Mouse (Mus musculus) heart, embryonic 15.5 days (tissue): ENCODE results near the gene Msh4. TPM values are rescaled to one million over a fixed set of nuclear protein-coding genes. Genes with fewer than 3 reads are reported as not detected.
"Not testable (repeated sequence)": the region's sequence is repeated elsewhere in the genome, so short reads cannot be mapped to it uniquely, and the experiment has no call there.

Source experiments
- ATAC-seq: fragments of 200-750 bp; cut with Nextera tagmentation; replicated peaks from 2 replicates; pipeline ENCODE4 v1.8.0; 2017; ENCODE audit warnings: low read depth, moderate TSS enrichment; ENCODE audit not compliant: insufficient number of reproducible peaks, insufficient read depth, low FRiP score
- H3K27ac ChIP-seq: fragments of 300-500 bp; sonication (generic); 2 replicates; pipeline ENCODE4 v1.5.1; 2015; ENCODE audit warnings: mild to moderate bottlenecking, inconsistent platforms
- H3K27me3 ChIP-seq: fragments of 300-500 bp; sonication (generic); 2 replicates; pipeline ENCODE4 v1.6.1; 2015; ENCODE audit warnings: inconsistent platforms
- H3K36me3 ChIP-seq: fragments of 300-500 bp; sonication (generic); 2 replicates; pipeline ENCODE4 v1.6.1; 2015; ENCODE audit warnings: mild to moderate bottlenecking, inconsistent platforms
- H3K4me1 ChIP-seq: fragments of 300-500 bp; sonication (generic); replicated peaks from 2 replicates; pipeline ENCODE4 v1.6.1; 2015; ENCODE audit warnings: inconsistent platforms
- H3K4me2 ChIP-seq: fragments of 300-500 bp; sonication (generic); 2 replicates; pipeline ENCODE4 v1.6.1; 2015; ENCODE audit warnings: inconsistent platforms, mild to moderate bottlenecking, moderate library complexity
- H3K4me3 ChIP-seq: fragments of 300-500 bp; sonication (generic); 2 replicates; pipeline ENCODE4 v1.5.1; 2015; ENCODE audit warnings: mild to moderate bottlenecking, inconsistent platforms
- H3K9ac ChIP-seq: fragments of 300-500 bp; sonication (generic); 2 replicates; pipeline ENCODE4 v1.6.1; 2015; ENCODE audit warnings: mild to moderate bottlenecking, inconsistent platforms
- H3K9me3 ChIP-seq: fragments of 300-500 bp; sonication (generic); replicated peaks from 2 replicates; pipeline ENCODE4 v1.6.1; 2016; ENCODE audit warnings: inconsistent platforms
- whole genome bisulfite sequencing: fragments of 180-500 bp; shearing (Covaris S2); methylation state at CpG from one replicate; pipeline ENCODE4 v1.1.7; 2015; ENCODE audit warnings: mixed read lengths; 5-methylcytosine and 5-hydroxymethylcytosine counted together
- polyA plus RNA-seq: library from polyadenylated mRNA; unstranded; fragments of >200 nt; fragmentation: Nextera tagmentation; extraction: Ambion mirVana; gene quantifications from 2 replicates; pipeline ENCODE4 v1.2.1, GENCODE M21; 2015

Msh4 gene
- polyA plus RNA-seq, 1 experiment from 2014 or later: 0.09 TPM

- WGBS: 68% methylated on average over 2 of the region's 2 CpGs
- no peak overlapping the region for H3K4me3 ChIP-seq
- no peaks in the 10 kb centered on the region for H3K9me3 ChIP-seq
- no peak for ATAC-seq
- H3K4me2 ChIP-seq: no peak overlapping the region
- no peak overlapping the region for H3K27ac ChIP-seq
- no peak overlapping the region for H3K9ac ChIP-seq
- no peaks in the 10 kb centered on the region for H3K36me3 ChIP-seq
- H3K27me3 ChIP-seq: peaks cover 10% of the 10 kb centered on the region; the same call in 1 of the 2 replicates
- peaks cover 10% of the 10 kb centered on the region for H3K4me1 ChIP-seq
Measured at GRCm38 (mm10) chr3:153845500-153845899, 60.4 kb downstream of the Msh4 start.

- Histone ChIP-seq H3K9me3 (no peaks in the 10 kb centered on the region), H3K9ac (no peak overlapping the region), H3K4me2 (no peak overlapping the region), H3K27me3 (peaks cover 7% of the 10 kb centered on the region; the same call in 1 of the 2 replicates), H3K36me3 (no peaks in the 10 kb centered on the region), H3K4me3 (no peak overlapping the region), H3K4me1 (peaks cover 8% of the 10 kb centered on the region), H3K27ac (no peak overlapping the region)
- WGBS: 90% methylated on average over 9 of the region's 9 CpGs
- no peak for ATAC-seq
Measured at GRCm38 (mm10) chr3:153844757-153845156, 61.2 kb downstream of the Msh4 start.

- H3K9ac ChIP-seq: no peak within 1 kb of the TSS
- peaks cover 2% of the 10 kb centered on the region; the same call in 1 of the 2 replicates for H3K4me1 ChIP-seq
- WGBS: 75% methylated on average over 10 of the region's 10 CpGs
- no peaks in the 10 kb centered on the region for H3K36me3 ChIP-seq
- H3K27me3 ChIP-seq: peaks cover 7% of the 10 kb centered on the region; the same call in 1 of the 2 replicates
- no peak within 1 kb of the TSS for H3K27ac ChIP-seq
- H3K4me2 ChIP-seq: no peak within 1 kb of the TSS
- H3K4me3 ChIP-seq: no peak within 1 kb of the TSS
- no peak for ATAC-seq
- no peaks in the 10 kb centered on the region for H3K9me3 ChIP-seq
Measured at GRCm38 (mm10) chr3:153844030-153844429, 61.9 kb downstream of the Msh4 start, which contains the start of gene Asb17. Asb17 (plus strand) TSS chr3:153844209.

- Histone ChIP-seq H3K9me3 (no peaks in the 10 kb centered on the region), H3K27me3 (no peaks in the 10 kb centered on the region), H3K4me2 (no peak overlapping the region), H3K4me1 (no peaks in the 10 kb centered on the region), H3K9ac (no peak overlapping the region), H3K27ac (no peak overlapping the region), H3K36me3 (no peaks in the 10 kb centered on the region), H3K4me3 (no peak overlapping the region)
- 56% methylated on average over 4 of the region's 4 CpGs for WGBS
- no peak for ATAC-seq
Measured at GRCm38 (mm10) chr3:153837593-153837992, 68.3 kb downstream of the Msh4 start.

- 82% methylated on average over 3 of the region's 3 CpGs for WGBS
- Histone ChIP-seq H3K9ac (no peak overlapping the region), H3K27ac (no peak overlapping the region), H3K4me3 (no peak overlapping the region), H3K9me3 (no peaks in the 10 kb centered on the region), H3K4me2 (no peak overlapping the region), H3K27me3 (no peaks in the 10 kb centered on the region; the same call in 1 of the 2 replicates), H3K4me1 (no peaks in the 10 kb centered on the region), H3K36me3 (no peaks in the 10 kb centered on the region)
- no peak for ATAC-seq
Measured at GRCm38 (mm10) chr3:153836316-153836715, 69.6 kb downstream of the Msh4 start.

- no peaks in the 10 kb centered on the region for H3K36me3 ChIP-seq
- WGBS: 59% methylated on average over 7 of the region's 7 CpGs
- no peak overlapping the region for H3K27ac ChIP-seq
- H3K4me2 ChIP-seq: no peak overlapping the region
- H3K4me3 ChIP-seq: no peak overlapping the region
- no peaks in the 10 kb centered on the region for H3K9me3 ChIP-seq
- no peaks in the 10 kb centered on the region; the same call in 1 of the 2 replicates for H3K27me3 ChIP-seq
- H3K4me1 ChIP-seq: no peaks in the 10 kb centered on the region
- no peak overlapping the region for H3K9ac ChIP-seq
- ATAC-seq: peak; percentile 32; the same call in 1 of the 2 replicates
Measured at GRCm38 (mm10) chr3:153835455-153836086, 70.4 kb downstream of the Msh4 start.

- no peaks in the 10 kb centered on the region for H3K4me1 ChIP-seq
- H3K36me3 ChIP-seq: no peaks in the 10 kb centered on the region
- H3K9ac ChIP-seq: no peak overlapping the region
- H3K27ac ChIP-seq: no peak overlapping the region
- no peak for ATAC-seq
- 89% methylated on average over 4 of the region's 4 CpGs for WGBS
- H3K4me2 ChIP-seq: no peak overlapping the region
- H3K27me3 ChIP-seq: no peaks in the 10 kb centered on the region; the same call in 1 of the 2 replicates
- no peak overlapping the region for H3K4me3 ChIP-seq
- no peaks in the 10 kb centered on the region for H3K9me3 ChIP-seq
Measured at GRCm38 (mm10) chr3:153834071-153834470, 71.9 kb downstream of the Msh4 start.

GRCm38 (mm10) chr3:153832654-153832945, 73.3 kb downstream of the Msh4 start:
- H3K36me3 ChIP-seq: no peaks in the 10 kb centered on the region
- no peak overlapping the region for H3K27ac ChIP-seq
- H3K9ac ChIP-seq: no peak overlapping the region
- H3K9me3 ChIP-seq: no peaks in the 10 kb centered on the region
- 75% methylated on average over 6 of the region's 6 CpGs for WGBS
- H3K4me3 ChIP-seq: no peak overlapping the region
- ATAC-seq: no peak
- no peaks in the 10 kb centered on the region for H3K4me1 ChIP-seq
- no peaks in the 10 kb centered on the region; the same call in 1 of the 2 replicates for H3K27me3 ChIP-seq
- no peak overlapping the region for H3K4me2 ChIP-seq

GRCm38 (mm10) chr3:153831873-153832653, 73.9 kb downstream of the Msh4 start:
- no peak overlapping the region for H3K4me2 ChIP-seq
- no peak overlapping the region for H3K4me3 ChIP-seq
- H3K9ac ChIP-seq: no peak overlapping the region
- H3K27me3 ChIP-seq: no peaks in the 10 kb centered on the region; the same call in 1 of the 2 replicates
- H3K27ac ChIP-seq: no peak overlapping the region
- H3K9me3 ChIP-seq: no peaks in the 10 kb centered on the region
- no peak for ATAC-seq
- no peaks in the 10 kb centered on the region for H3K4me1 ChIP-seq
- WGBS: 64% methylated on average over 4 of the region's 4 CpGs
- no peaks in the 10 kb centered on the region for H3K36me3 ChIP-seq

GRCm38 (mm10) chr3:153831014-153831872, 74.7 kb downstream of the Msh4 start:
- Histone ChIP-seq H3K9ac (no peak overlapping the region), H3K4me3 (no peak overlapping the region), H3K36me3 (no peaks in the 10 kb centered on the region), H3K27ac (no peak overlapping the region), H3K9me3 (no peaks in the 10 kb centered on the region), H3K4me1 (no peaks in the 10 kb centered on the region), H3K4me2 (no peak overlapping the region), H3K27me3 (no peaks in the 10 kb centered on the region; the same call in 1 of the 2 replicates)
- peak; percentile 68 for ATAC-seq
- 73% methylated on average over 11 of the region's 11 CpGs for WGBS

- H3K27me3 ChIP-seq, H3K4me1 ChIP-seq, H3K4me3 ChIP-seq, H3K9me3 ChIP-seq, ATAC-seq, H3K4me2 ChIP-seq, H3K36me3 ChIP-seq, H3K27ac ChIP-seq, H3K9ac ChIP-seq: not testable (repeated sequence)
- WGBS: 95% methylated on average over 3 of the region's 3 CpGs
Measured at GRCm38 (mm10) chr3:153829788-153830187, 76.2 kb downstream of the Msh4 start.
